Mouse (Mus musculus): ENCODE data around the gene Wrb.

Gene Wrb

GRCm38 (mm10) chr16:96158511-96159080 lies 13.4 kb downstream of the Wrb start:
- no peak for DNase-seq (ENCODE audit: low read depth, low spot score)

- no peak for DNase-seq (ENCODE audit: low read depth, low spot score)
Measured at GRCm38 (mm10) chr16:96159091-96159731, 14.0 kb downstream of the Wrb start.

DNA sequence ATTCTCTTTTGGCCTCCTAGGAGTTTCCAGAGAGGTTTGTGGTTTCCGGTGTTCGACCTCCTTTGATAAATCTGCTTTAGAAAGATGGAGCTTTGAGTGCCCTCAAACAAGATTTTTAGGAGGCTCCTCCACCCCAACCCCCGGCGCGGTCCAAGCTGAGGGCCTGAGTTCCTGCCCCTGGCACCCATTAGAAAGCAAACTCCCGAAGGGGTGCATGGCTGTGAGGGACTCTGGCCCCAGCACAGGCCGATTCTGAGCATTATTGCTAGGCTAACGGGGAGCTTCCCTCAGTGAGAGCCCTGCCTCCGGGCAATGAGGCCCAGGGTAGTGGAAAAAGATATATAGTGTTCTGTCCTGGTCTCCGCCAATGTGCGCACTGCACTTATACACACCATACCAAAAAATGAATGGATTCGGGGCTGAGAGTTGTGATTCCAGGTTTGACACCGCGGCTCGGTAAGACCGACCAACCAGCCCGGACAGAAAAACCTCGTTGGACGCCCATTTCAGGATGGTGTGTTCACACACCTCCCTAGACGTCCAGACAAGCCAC lies 14.7 kb downstream of the Wrb start:
- DNase-seq (ENCODE audit: low read depth, low spot score) = no peak

DNA sequence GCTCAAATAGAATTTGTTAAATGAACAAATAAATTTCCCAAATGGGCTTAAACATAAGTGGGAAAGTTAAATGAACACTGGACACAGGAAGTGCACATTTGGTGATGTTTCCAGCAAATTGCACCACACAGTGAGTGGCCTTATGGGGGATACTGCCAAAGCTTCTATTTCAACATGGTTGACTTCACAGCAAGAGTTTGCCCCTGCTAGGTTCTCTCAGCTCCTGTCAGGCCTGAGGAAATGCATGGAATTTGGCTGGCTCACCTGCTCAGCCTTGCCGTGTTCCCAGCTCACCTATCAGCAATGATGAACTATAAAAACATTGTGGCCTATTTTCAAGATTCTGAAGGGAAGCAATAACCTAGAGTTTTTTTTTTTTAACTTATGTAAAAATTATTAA lies 15.7 kb downstream of the Wrb start:
- no peak for DNase-seq (ENCODE audit: low read depth, low spot score)

DNA sequence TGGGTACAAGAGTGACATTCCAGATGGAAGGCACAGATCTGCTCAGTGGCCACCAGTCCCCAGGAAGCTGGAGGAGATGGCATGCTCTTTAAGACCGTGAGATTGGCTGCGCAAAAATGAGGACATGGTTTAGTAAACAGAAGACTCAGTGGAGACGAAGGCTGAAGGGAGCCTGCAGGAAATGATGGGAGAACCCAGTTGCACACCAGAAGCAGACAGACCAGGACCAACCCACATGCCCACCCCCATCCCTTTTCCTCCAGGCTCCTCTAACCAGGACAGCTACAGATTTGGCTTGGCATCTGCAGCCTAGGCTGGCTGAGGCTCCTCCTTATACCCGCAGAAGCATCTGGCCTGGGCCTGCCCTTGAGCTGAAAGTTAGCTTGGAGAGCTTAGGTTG lies 16.1 kb downstream of the Wrb start:
- no peak for DNase-seq (ENCODE audit: low read depth, low spot score)

GRCm38 (mm10) chr16:96165723-96166264 lies 20.6 kb downstream of the Wrb start:
- DNase-seq (ENCODE audit: low read depth, low spot score) = no peak

GRCm38 (mm10) chr16:96168837-96169236 lies 23.6 kb downstream of the Wrb start:
- DNase-seq (ENCODE audit: low read depth, low spot score) = no peak

DNA sequence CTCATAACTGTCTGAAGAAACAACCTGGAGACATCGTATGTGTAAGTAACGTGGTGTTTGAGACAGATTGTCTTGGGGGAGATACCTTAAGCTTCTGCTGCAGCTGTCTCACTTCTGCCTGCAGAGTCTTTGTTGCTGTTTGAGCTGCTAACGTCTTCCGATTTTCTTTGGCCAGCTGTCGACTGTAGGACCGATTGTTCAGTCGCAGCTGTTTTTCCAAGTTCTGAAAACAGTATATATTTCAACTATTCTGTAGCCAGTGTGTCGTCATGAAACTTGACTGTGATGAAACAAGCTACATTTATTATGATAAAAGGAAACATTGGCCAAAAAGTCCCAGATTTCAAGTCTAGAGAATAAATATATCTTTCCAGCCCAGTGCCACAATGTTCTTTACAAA lies 28.4 kb downstream of the Wrb start:
- no peak for DNase-seq (ENCODE audit: low read depth, low spot score)

- DNase-seq (ENCODE audit: low read depth, low spot score) = no peak
Measured at GRCm38 (mm10) chr16:96175399-96175798, 30.2 kb downstream of the Wrb start.

- DNase-seq (ENCODE audit: low read depth, low spot score) = no peak
Measured at GRCm38 (mm10) chr16:96179156-96179555, 33.9 kb downstream of the Wrb start.

GRCm38 (mm10) chr16:96187619-96188018 lies 42.4 kb downstream of the Wrb start:
- no peak for DNase-seq (ENCODE audit: low read depth, low spot score)

GRCm38 (mm10) chr16:96191531-96192506 lies 46.6 kb downstream of the Wrb start, which contains the start of gene Lca5l:
TSS of gene Lca5l (minus strand) at chr16:96192271.
- peak; percentile 96 for DNase-seq (ENCODE audit: low read depth, low spot score)

- DNase-seq (ENCODE audit: low read depth, low spot score) = no peak
Measured at GRCm38 (mm10) chr16:96199913-96200701, 54.9 kb downstream of the Wrb start, which contains the start of gene Sh3bgr. TSS of gene Sh3bgr (plus strand) at chr16:96200450.

DNA sequence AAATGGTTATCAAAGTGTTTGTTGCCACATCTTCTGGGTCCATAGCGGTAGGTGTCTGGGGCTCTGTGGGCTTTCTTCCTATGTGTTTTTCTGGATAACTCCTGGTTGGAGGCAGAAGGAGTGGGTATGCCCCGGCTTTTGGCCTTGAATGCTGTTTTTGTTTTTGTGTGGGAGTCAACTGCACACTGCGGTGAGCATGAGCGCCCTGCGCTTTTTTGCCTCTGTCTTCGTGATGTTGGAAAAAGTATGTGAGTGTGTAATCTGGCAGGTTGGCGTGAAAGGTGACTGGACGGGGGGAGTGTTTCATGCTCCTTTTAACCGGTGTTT lies 55.5 kb downstream of the Wrb start:
- no peak for DNase-seq (ENCODE audit: low read depth, low spot score)

DNA sequence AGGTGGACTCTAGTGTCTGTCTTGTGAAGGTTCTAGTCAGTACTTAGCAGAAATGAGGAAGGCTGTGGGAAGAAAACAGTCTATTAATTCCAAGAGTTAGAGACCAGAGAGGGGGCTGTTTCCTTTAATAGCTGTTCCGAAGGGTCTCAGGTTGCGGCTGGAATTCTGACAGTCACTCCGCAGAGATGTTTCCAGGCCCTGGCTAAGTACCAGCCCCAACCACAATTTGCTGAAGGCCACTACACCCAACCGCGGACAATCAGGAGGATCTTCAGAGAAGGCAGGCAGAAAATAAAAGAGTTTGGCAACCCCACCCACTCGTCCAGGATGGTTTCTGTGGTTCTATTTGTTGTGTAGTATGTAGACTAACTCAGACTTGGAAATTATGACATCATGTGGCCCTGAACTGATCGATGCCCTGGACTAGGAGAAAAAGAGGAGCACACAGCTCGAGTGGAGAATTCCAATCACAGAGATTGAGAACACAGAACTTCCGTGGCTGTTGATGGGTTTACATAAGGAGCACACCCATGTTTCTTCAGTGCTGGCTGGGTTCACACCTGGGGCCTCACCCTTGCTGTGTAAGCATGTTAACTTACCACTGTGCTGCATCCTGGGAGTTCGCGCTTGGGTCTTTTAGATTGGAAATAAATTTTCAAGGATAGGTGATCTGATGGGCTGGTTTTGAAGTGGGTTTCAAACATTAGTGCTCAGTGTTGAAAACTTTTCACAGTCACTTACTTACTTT lies 56.5 kb downstream of the Wrb start:
- DNase-seq (ENCODE audit: low read depth, low spot score) = no peak

Data from telencephalon, adult 2 months (tissue).